Mouse (Mus musculus) midbrain, embryonic 12.5 days (tissue): Measurements from ENCODE around the gene Tiam2. TPM values are rescaled to one million over a fixed set of nuclear protein-coding genes. Genes with fewer than 3 reads are reported as not detected.

Experiments used
- ATAC-seq: fragments of 200-750 bp; cut with Nextera tagmentation; 2 replicates; pipeline ENCODE4 v1.8.0; 2017; ENCODE audit warnings: low read depth, moderate TSS enrichment, moderate library complexity; ENCODE audit not compliant: low FRiP score
- H3K27ac ChIP-seq: fragments of 300-500 bp; sonication (generic); replicated peaks from 2 replicates; pipeline ENCODE4 v1.5.1; 2016; ENCODE audit warnings: mild to moderate bottlenecking
- H3K27me3 ChIP-seq: fragments of 300-500 bp; sonication (generic); 2 replicates; pipeline ENCODE4 v1.6.1; 2016; ENCODE audit warnings: mild to moderate bottlenecking
- H3K36me3 ChIP-seq: fragments of 300-500 bp; sonication (generic); 2 replicates; pipeline ENCODE4 v1.6.1; 2016
- H3K4me1 ChIP-seq: fragments of 300-500 bp; sonication (generic); 2 replicates; pipeline ENCODE4 v1.6.1; 2016
- H3K4me2 ChIP-seq: fragments of 300-500 bp; sonication (generic); replicated peaks from 2 replicates; pipeline ENCODE4 v1.6.1; 2016; ENCODE audit warnings: mild to moderate bottlenecking, moderate library complexity
- H3K4me3 ChIP-seq: fragments of 300-500 bp; sonication (generic); 2 replicates; pipeline ENCODE4 v1.5.1; 2016; ENCODE audit warnings: mild to moderate bottlenecking
- H3K9ac ChIP-seq: fragments of 300-500 bp; sonication (generic); replicated peaks from 2 replicates; pipeline ENCODE4 v1.6.1; 2016; ENCODE audit warnings: mild to moderate bottlenecking, moderate library complexity
- H3K9me3 ChIP-seq: fragments of 300-500 bp; sonication (generic); 2 replicates; pipeline ENCODE4 v1.6.1; 2016; ENCODE audit warnings: mild to moderate bottlenecking
- WGBS: fragments of 180-500 bp; shearing (Covaris S2); methylation state at CpG from one replicate; pipeline ENCODE4 v1.1.7; 2016; 5-methylcytosine and 5-hydroxymethylcytosine counted together
- polyA plus RNA-seq: library from polyadenylated mRNA; unstranded; fragments of >200 nt; fragmentation: Nextera tagmentation; extraction: Ambion mirVana; gene quantifications from 2 replicates; pipeline ENCODE4 v1.2.1, GENCODE M21; 2016

Gene Tiam2
- polyA plus RNA-seq, 1 experiment from 2014 or later, result 5.1 TPM

DNA sequence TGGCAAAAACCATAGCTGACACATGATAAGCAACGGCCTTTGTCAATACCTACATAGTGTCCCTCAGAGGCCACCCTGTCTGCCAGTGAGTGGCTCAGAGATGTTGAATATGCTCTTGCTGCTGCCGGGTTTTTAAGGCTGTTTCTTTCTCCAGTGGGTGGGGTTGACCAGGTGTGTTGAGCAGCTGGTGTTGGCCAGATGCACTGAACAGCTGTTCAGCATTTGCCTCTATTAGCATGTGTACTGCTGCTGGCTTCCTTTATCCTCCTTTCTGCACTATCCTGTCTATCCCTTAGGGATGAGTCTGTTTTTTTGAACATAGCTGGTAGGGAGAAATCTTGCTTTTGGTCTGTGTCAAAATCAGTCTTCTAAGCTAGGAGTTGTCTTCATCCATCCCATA lies 83.9 kb downstream of the Tiam2 start:
- Histone ChIP-seq H3K27me3 (peaks cover 37% of the 10 kb centered on the region), H3K9ac (no peak overlapping the region), H3K4me2 (no peak overlapping the region), H3K9me3 (no peaks in the 10 kb centered on the region), H3K4me1 (no peaks in the 10 kb centered on the region), H3K27ac (no peak overlapping the region), H3K4me3 (no peak overlapping the region), H3K36me3 (no peaks in the 10 kb centered on the region)
- WGBS, result 81% methylated on average over 2 of the region's 2 CpGs
- no peak for ATAC-seq

DNA sequence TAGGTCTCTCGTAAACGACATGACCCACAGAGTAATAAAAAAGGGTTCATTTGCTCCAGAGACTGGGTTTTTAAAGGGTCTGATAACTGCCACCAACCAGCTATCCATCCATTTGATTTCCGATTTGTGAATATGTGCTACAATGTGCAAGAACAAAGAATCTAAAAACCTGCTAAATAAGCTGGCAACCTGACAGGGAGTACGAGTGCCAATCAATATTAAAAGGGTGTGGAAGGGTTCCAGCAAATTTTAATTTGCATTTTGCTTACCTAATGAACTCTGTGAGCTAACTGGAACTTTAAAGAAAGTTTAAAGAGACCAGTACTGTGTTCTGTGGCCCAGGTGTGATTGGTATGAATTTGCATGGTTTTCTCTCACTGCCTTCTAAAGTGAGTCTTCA lies 86.4 kb downstream of the Tiam2 start:
- Histone ChIP-seq H3K27ac (no peak overlapping the region), H3K4me1 (no peaks in the 10 kb centered on the region), H3K4me2 (no peak overlapping the region), H3K9ac (no peak overlapping the region), H3K9me3 (no peaks in the 10 kb centered on the region), H3K27me3 (peaks cover 45% of the 10 kb centered on the region), H3K4me3 (no peak overlapping the region), H3K36me3 (no peaks in the 10 kb centered on the region)
- no peak for ATAC-seq
- WGBS, result 86% methylated on average over 4 of the region's 4 CpGs

DNA sequence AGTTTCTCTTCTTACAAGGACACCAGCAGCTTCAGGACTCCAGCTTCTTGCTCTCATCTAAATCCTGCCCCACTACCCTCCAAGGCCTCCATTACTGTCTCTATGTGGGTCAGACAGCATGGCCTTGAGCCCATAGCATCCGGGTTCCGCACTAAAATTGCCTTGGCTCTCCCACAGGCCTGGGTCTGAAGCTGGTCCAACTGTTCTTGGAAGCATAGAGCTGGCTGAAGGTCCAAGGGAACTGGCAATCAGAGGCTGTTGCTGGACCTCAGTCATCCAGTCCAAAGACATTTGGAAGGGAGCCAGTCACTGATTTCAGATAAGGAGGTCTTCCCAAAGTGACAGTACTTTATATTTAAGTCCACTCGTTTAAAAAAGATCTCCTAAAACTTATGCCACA lies 89.2 kb downstream of the Tiam2 start:
- peaks cover 39% of the 10 kb centered on the region for H3K27me3 ChIP-seq
- no peak for ATAC-seq
- WGBS, result 98% methylated on average over 3 of the region's 3 CpGs
- no peaks in the 10 kb centered on the region for H3K4me1 ChIP-seq
- H3K27ac ChIP-seq, result no peak overlapping the region
- no peak overlapping the region for H3K4me2 ChIP-seq
- H3K9me3 ChIP-seq, result no peaks in the 10 kb centered on the region
- H3K4me3 ChIP-seq, result no peak overlapping the region
- no peak overlapping the region for H3K9ac ChIP-seq
- H3K36me3 ChIP-seq, result no peaks in the 10 kb centered on the region

DNA sequence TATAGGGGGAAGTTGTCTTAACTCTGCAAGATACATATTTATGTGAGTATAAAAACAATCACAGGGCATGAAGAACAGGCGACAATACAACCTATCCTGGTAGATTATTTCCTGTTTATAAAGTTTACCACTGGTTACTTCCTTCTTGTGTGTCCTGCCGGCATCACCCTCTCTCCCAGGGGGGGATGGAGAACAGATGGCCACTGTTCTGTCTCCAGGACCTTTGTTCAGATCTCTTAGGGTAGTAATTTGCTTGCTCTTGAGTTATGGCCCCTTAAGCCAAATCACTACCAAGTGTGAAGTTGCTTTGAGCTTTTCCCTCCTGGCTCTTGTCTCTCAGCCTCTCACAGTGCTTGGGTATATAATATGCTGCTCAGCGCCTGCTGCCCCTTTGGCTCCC lies 90.0 kb downstream of the Tiam2 start:
- no peaks in the 10 kb centered on the region for H3K4me1 ChIP-seq
- ATAC-seq, result no peak
- H3K4me2 ChIP-seq, result no peak overlapping the region
- H3K9me3 ChIP-seq, result no peaks in the 10 kb centered on the region
- no peak overlapping the region for H3K9ac ChIP-seq
- no peaks in the 10 kb centered on the region for H3K36me3 ChIP-seq
- 67% methylated on average over 3 of the region's 3 CpGs for WGBS
- H3K27me3 ChIP-seq, result peaks cover 39% of the 10 kb centered on the region
- H3K4me3 ChIP-seq, result no peak overlapping the region
- H3K27ac ChIP-seq, result no peak overlapping the region

- 74% methylated on average over 10 of the region's 10 CpGs for WGBS
- peaks cover 17% of the 10 kb centered on the region for H3K27me3 ChIP-seq
- H3K36me3 ChIP-seq, result no peaks in the 10 kb centered on the region
- H3K4me1 ChIP-seq, result no peaks in the 10 kb centered on the region
- no peak for ATAC-seq
- H3K9me3 ChIP-seq, result no peaks in the 10 kb centered on the region
- no peak overlapping the region for H3K4me3 ChIP-seq
- H3K4me2 ChIP-seq, result no peak overlapping the region
- H3K27ac ChIP-seq, result no peak overlapping the region
- H3K9ac ChIP-seq, result no peak overlapping the region
Measured at GRCm38 (mm10) chr17:3419368-3419928, 93.1 kb downstream of the Tiam2 start.

DNA sequence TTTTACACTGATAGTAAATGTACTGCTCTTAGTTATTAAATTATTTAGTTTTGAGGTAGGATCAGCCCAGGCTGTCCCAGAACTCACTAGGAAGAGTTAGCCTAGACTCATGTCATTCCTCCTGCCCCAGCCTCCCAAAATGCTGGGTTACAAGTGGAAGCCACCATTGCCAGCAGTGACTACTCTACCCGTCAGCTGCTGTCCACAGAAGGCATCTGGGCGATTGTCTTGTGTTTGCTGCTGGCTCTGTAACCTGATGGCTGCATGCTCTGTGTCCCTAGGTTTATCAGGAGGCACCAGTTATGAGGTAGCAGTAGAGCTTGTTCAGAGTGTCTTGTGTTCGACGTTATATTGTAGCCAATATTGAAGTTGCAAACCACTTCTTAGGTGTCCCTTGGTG lies 93.8 kb downstream of the Tiam2 start:
- ATAC-seq, result no peak
- peaks cover 10% of the 10 kb centered on the region for H3K27me3 ChIP-seq
- H3K9ac ChIP-seq, result no peak overlapping the region
- no peaks in the 10 kb centered on the region for H3K4me1 ChIP-seq
- no peaks in the 10 kb centered on the region for H3K36me3 ChIP-seq
- no peaks in the 10 kb centered on the region for H3K9me3 ChIP-seq
- no peak overlapping the region for H3K4me2 ChIP-seq
- H3K4me3 ChIP-seq, result no peak overlapping the region
- 89% methylated on average over 4 of the region's 4 CpGs for WGBS
- H3K27ac ChIP-seq, result no peak overlapping the region

- Histone ChIP-seq H3K9ac (no peak overlapping the region), H3K27me3 (no peaks in the 10 kb centered on the region), H3K9me3 (no peaks in the 10 kb centered on the region), H3K4me2 (no peak overlapping the region), H3K4me1 (no peaks in the 10 kb centered on the region), H3K4me3 (no peak overlapping the region), H3K27ac (no peak overlapping the region), H3K36me3 (no peaks in the 10 kb centered on the region)
- 77% methylated on average over 2 of the region's 2 CpGs for WGBS
- no peak for ATAC-seq
Measured at GRCm38 (mm10) chr17:3423416-3423815, 97.0 kb downstream of the Tiam2 start.

DNA sequence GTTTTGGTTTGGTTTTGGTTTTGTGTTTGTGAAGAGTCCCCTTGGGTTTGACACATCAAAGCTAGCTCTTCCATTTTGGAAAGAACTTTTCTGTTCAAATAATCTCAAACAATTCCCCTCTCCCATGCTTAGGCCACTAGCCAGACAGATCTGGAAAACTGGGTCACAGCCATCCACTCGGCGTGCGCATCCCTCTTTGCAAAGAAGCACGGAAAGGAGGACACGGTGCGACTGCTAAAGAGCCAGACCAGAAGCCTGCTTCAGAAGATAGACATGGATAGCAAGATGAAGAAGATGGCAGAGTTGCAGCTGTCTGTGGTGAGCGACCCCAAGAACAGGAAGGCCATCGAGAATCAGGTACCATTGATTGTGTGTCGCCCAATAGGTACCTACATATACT lies 102.3 kb downstream of the Tiam2 start:
- no peak overlapping the region for H3K4me2 ChIP-seq
- no peaks in the 10 kb centered on the region for H3K27me3 ChIP-seq
- H3K27ac ChIP-seq, result no peak overlapping the region
- H3K9ac ChIP-seq, result no peak overlapping the region
- 95% methylated on average over 9 of the region's 9 CpGs for whole genome bisulfite sequencing
- no peak overlapping the region for H3K4me3 ChIP-seq
- ATAC-seq, result no peak
- no peaks in the 10 kb centered on the region for H3K36me3 ChIP-seq
- H3K4me1 ChIP-seq, result no peaks in the 10 kb centered on the region
- no peaks in the 10 kb centered on the region for H3K9me3 ChIP-seq

DNA sequence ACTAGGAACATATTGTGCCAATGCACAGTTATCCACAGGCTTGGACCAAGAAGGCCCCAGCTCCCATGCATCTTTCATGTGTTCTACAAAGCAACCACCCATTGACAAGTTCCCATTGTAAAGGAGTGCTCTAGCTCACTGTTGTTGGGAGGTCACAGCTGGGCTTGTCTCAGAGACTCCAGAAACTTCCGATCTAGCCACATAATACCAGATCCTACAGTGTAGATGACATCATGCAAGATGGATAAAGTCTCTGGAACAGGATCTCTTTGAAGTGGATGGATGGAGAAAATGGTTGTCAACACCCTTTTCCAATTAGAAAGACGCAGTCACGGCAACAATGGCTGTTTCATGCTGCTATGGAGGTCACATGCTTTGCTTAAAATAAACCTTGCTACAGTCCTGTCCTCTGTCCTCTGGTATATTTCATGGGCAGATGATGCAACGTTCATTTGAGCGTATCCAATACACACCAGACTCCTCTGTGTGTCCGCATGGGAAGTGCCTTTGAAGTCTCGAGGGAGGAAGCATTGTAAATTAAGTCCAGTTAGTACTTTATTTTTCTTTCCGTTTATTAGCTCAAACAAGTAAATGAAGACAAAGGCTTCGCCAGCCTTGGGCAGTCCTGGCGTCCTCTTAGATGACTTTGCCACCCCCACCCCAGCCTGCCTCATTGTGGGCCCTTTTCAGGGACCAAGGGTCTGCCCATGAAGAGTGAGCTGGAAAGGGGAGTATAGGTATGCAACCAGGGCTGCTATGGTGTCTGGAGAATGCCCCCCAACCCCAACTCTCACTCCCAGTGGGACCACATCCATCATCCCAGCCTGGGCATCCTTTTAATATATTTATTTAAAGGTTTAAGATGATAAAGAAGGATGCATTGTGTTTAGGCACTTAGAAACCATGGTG lies 106.5 kb downstream of the Tiam2 start:
- Histone ChIP-seq H3K27ac (no peak overlapping the region), H3K36me3 (no peaks in the 10 kb centered on the region), H3K4me1 (no peaks in the 10 kb centered on the region), H3K4me3 (no peak overlapping the region), H3K9me3 (no peaks in the 10 kb centered on the region), H3K27me3 (no peaks in the 10 kb centered on the region), H3K4me2 (no peak overlapping the region), H3K9ac (no peak overlapping the region)
- ATAC-seq, result no peak
- 74% methylated on average over 10 of the region's 10 CpGs for WGBS

DNA sequence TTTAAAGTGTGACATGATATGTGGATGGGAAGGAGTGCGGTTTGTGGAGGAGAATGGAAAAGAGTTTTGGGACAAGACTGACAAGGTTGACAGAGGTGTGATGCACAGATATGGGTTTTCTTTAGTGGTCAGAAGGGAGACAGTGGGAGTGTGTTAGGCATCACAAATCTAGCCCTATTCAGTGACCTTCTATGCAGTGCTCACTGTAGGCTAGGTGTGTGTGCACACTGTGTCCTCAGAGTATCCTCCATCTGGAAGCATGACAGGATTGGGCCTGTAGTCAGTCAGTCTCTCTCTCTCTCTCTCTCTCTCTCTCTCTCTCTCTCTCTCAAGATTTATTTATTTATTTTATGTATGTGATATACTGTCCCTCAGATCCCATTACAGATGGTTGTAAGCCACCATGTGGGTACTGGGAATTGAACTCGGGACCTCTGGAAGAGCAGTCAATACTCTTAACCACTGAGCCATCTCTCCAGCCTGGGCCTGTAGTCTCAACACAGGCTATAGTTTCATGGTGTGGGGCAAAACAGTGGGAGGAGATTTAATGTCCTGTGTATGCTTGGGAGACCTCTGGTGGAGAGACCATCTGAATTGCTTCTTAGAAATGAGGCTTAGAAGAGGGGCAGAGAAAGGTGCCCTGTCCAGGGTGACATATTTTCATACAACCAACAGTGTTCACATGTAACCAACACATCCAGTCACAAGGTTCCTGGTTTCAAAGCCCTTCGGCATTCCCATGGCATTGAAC lies 107.3 kb downstream of the Tiam2 start:
- Histone ChIP-seq H3K27me3 (no peaks in the 10 kb centered on the region), H3K4me1 (no peaks in the 10 kb centered on the region), H3K4me3 (no peak overlapping the region), H3K27ac (no peak overlapping the region), H3K9ac (no peak overlapping the region), H3K36me3 (no peaks in the 10 kb centered on the region), H3K9me3 (no peaks in the 10 kb centered on the region), H3K4me2 (no peak overlapping the region)
- no peak for ATAC-seq
- 86% methylated on average over 3 of the region's 3 CpGs for WGBS

DNA sequence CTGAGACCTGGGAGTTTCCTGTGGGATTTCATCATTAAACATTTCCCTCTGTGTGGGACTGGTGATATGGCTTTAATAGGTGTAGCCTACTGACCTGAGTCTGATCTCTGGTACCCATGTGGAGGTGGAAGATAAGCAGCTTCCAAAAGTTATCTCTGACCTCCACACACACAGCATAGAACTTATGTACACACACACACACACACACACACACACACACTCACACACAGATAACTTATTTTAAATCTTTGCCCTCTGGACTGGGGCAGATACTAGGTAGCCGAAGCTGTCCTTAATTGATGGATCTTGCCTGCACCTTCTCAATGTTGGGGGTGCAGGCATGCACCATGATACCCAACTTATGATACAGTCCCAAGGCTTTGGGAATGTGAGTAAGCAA lies 108.9 kb downstream of the Tiam2 start:
- H3K4me3 ChIP-seq, result no peak overlapping the region
- WGBS, result 77% methylated on average over 1 of the region's 1 CpGs
- H3K9me3 ChIP-seq, result no peaks in the 10 kb centered on the region
- H3K27me3 ChIP-seq, result no peaks in the 10 kb centered on the region
- no peak overlapping the region for H3K9ac ChIP-seq
- H3K36me3 ChIP-seq, result no peaks in the 10 kb centered on the region
- no peak overlapping the region for H3K27ac ChIP-seq
- no peak for ATAC-seq
- no peaks in the 10 kb centered on the region for H3K4me1 ChIP-seq
- H3K4me2 ChIP-seq, result no peak overlapping the region

DNA sequence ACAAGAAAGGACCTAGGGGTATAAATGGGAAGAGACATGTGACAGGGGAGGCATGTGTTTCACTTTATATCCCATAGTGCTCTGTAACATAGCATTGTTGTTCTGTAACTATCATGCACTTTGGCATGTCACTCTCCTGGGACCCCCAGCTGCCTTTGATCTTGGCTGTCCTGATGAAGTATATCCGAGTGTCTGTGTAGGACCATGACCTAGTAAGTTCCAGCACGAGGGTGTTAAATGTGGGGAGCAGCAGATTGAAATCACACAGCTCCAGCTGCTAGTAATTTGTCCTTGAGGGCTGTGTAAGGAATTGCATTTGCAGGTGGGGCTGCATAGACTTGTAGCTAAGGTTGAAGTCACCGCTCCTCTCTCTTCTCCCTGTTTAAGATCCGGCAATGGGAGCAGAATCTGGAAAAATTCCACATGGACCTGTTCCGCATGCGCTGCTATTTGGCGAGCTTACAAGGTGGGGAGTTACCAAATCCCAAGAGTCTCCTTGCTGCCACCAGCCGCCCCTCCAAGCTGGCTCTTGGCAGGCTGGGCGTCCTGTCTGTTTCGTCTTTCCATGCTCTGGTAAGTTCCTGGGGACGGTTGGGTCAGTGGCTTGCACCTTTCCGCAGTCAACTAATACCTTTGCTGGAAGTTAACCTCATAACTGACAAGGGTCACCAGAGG lies 110.6 kb downstream of the Tiam2 start:
- Histone ChIP-seq H3K9me3 (no peaks in the 10 kb centered on the region), H3K9ac (no peak overlapping the region), H3K27me3 (no peaks in the 10 kb centered on the region), H3K4me2 (no peak overlapping the region), H3K36me3 (no peaks in the 10 kb centered on the region), H3K27ac (no peak overlapping the region), H3K4me1 (no peaks in the 10 kb centered on the region), H3K4me3 (no peak overlapping the region)
- no peak for ATAC-seq
- 79% methylated on average over 12 of the region's 12 CpGs for WGBS
